Mouse (Mus musculus) MEL (cell line): ENCODE measurements around the gene Saa4. TPM values are rescaled to one million over a fixed set of nuclear protein-coding genes. Genes with fewer than 3 reads are reported as not detected.

Source experiments
- DNase-seq: peaks from one replicate; pipeline ENCODE4 v3.0.0; 2011; ENCODE audit warnings: low read depth, low spot score
- H3K27ac ChIP-seq: 2 replicates; pipeline ENCODE4 v1.5.1; 2012; ENCODE audit warnings: low read depth, mild to moderate bottlenecking, control low read depth, low read length, moderate library complexity; ENCODE audit not compliant: control insufficient read depth
- H3K27me3 ChIP-seq, 2 experiments: fragments of 150-350 bp in 1 of 2; sonication (generic) in 1 of 2; 2 replicates each; pipeline ENCODE4 v1.6.1; 2012; ENCODE audit warnings: low read length in 2 of 2, mild to moderate bottlenecking in 2 of 2, improper control_type of control experiment in 1 of 2, moderate library complexity in 1 of 2; ENCODE audit not compliant: insufficient read depth in 2 of 2, control insufficient read depth in 1 of 2
- H3K36me3 ChIP-seq, 2 experiments: 2 replicates each; pipeline ENCODE4 v1.6.1; 2012 to 2014; ENCODE audit warnings: low read length in 2 of 2, improper control_type of control experiment in 1 of 2, inconsistent platforms in 1 of 2, mild to moderate bottlenecking in 1 of 2; ENCODE audit not compliant: insufficient read depth in 2 of 2, control insufficient read depth in 1 of 2
- H3K4me1 ChIP-seq, 2 experiments: fragments of 150-350 bp in 1 of 2; sonication (generic) in 1 of 2; 2 replicates each; pipeline ENCODE4 v1.6.1; 2012; ENCODE audit warnings: low read length in 2 of 2, improper control_type of control experiment in 1 of 2, mild to moderate bottlenecking in 1 of 2; ENCODE audit not compliant: insufficient read depth in 2 of 2, control insufficient read depth in 1 of 2
- H3K4me3 ChIP-seq, 2 experiments: fragments of 150-350 bp in 1 of 2; sonication (generic) in 1 of 2; 2 replicates each; pipeline ENCODE4 v1.5.1; 2012; ENCODE audit warnings: low read depth in 2 of 2, low read length in 2 of 2, mild to moderate bottlenecking in 2 of 2, moderate library complexity in 2 of 2, control low read depth in 1 of 2, improper control_type of control experiment in 1 of 2; ENCODE audit not compliant: control insufficient read depth in 1 of 2, insufficient read depth in 1 of 2
- H3K79me2 ChIP-seq: 2 replicates; pipeline ENCODE4 v1.6.1; 2012; ENCODE audit warnings: mild to moderate bottlenecking, low read length, moderate library complexity; ENCODE audit not compliant: control insufficient read depth, poor library complexity, insufficient read depth
- H3K9ac ChIP-seq: 2 replicates; pipeline ENCODE4 v1.6.1; 2012; ENCODE audit warnings: low read depth, mild to moderate bottlenecking, control low read depth, low read length, moderate library complexity; ENCODE audit not compliant: control insufficient read depth, poor library complexity, severe bottlenecking
- H3K9me3 ChIP-seq: fragments of 150-350 bp; sonication (generic); replicated peaks from 2 replicates; pipeline ENCODE4 v1.6.1; 2012; ENCODE audit warnings: mild to moderate bottlenecking, low read length, improper control_type of control experiment, moderate library complexity; ENCODE audit not compliant: insufficient read depth
- BHLHE40 ChIP-seq: IDR thresholded peaks from 2 replicates; pipeline ENCODE4 v1.6.1; 2012; ENCODE audit warnings: low read depth, mild to moderate bottlenecking, inconsistent platforms, low read length, improper control_type of control experiment, borderline replicate concordance
- CHD1 ChIP-seq: IDR thresholded peaks from 2 replicates; pipeline ENCODE4 v1.6.1; 2012; ENCODE audit warnings: low read depth, mild to moderate bottlenecking, inconsistent platforms, low read length, improper control_type of control experiment
- E2F4 ChIP-seq: IDR thresholded peaks from 2 replicates; pipeline ENCODE4 v1.6.1; 2011; ENCODE audit warnings: low read depth, low read length, improper control_type of control experiment, borderline replicate concordance
- ELF1 ChIP-seq: IDR thresholded peaks from 2 replicates; pipeline ENCODE4 v1.6.1; 2014; ENCODE audit warnings: low read depth, mild to moderate bottlenecking, inconsistent platforms, low read length, improper control_type of control experiment, moderate library complexity
- EP300 ChIP-seq, 2 experiments: IDR thresholded peaks; 2 replicates each; pipeline ENCODE4 v1.6.1; 2011; ENCODE audit warnings: improper control_type of control experiment in 2 of 2, low read length in 2 of 2, low read depth in 1 of 2, mild to moderate bottlenecking in 1 of 2
- ETS1 ChIP-seq: IDR thresholded peaks from 2 replicates; pipeline ENCODE4 v1.6.1; 2012; ENCODE audit warnings: low read depth, mild to moderate bottlenecking, inconsistent platforms, low read length, improper control_type of control experiment, moderate library complexity
- GATA1 ChIP-seq: IDR thresholded peaks from 2 replicates; pipeline ENCODE4 v1.6.1; 2011; ENCODE audit warnings: low read depth, low read length, improper control_type of control experiment
- JUND ChIP-seq: IDR thresholded peaks from 2 replicates; pipeline ENCODE4 v1.6.1; 2011; ENCODE audit warnings: low read depth, mild to moderate bottlenecking, improper control_type of control experiment, low read length
- KAT2A ChIP-seq: conservative IDR thresholded peaks from 2 replicates; pipeline ENCODE4 v1.6.1; 2012; ENCODE audit warnings: low read depth, low read length, improper control_type of control experiment, inconsistent platforms
- MAFK ChIP-seq: IDR thresholded peaks from 2 replicates; pipeline ENCODE4 v1.6.1; 2011; ENCODE audit warnings: low read depth, mild to moderate bottlenecking, low read length, improper control_type of control experiment, borderline replicate concordance
- MAX ChIP-seq: IDR thresholded peaks from 2 replicates; pipeline ENCODE4 v1.6.1; 2011; ENCODE audit warnings: low read length, improper control_type of control experiment
- MAZ ChIP-seq: IDR thresholded peaks from 2 replicates; pipeline ENCODE4 v1.6.1; 2012; ENCODE audit warnings: low read depth, mild to moderate bottlenecking, inconsistent platforms, low read length, improper control_type of control experiment
- MXI1 ChIP-seq: IDR thresholded peaks from 2 replicates; pipeline ENCODE4 v1.6.1; 2011; ENCODE audit warnings: mild to moderate bottlenecking, low read depth, low read length, improper control_type of control experiment
- MYB ChIP-seq: IDR thresholded peaks from 2 replicates; pipeline ENCODE4 v1.6.1; 2011; ENCODE audit warnings: mild to moderate bottlenecking, low read depth, low read length, improper control_type of control experiment
- MYC ChIP-seq: IDR thresholded peaks from 2 replicates; pipeline ENCODE4 v1.6.1; 2011; ENCODE audit warnings: low read depth, mild to moderate bottlenecking, low read length, improper control_type of control experiment, moderate library complexity
- NELFE ChIP-seq: IDR thresholded peaks from 2 replicates; pipeline ENCODE4 v1.6.1; 2011; ENCODE audit warnings: low read depth, low read length, improper control_type of control experiment
- POLR2AphosphoS2 ChIP-seq: IDR thresholded peaks from 2 replicates; pipeline ENCODE4 v1.6.1; 2011; ENCODE audit warnings: low read length, improper control_type of control experiment
- POLR2AphosphoS5 ChIP-seq: IDR thresholded peaks from 2 replicates; pipeline ENCODE4 v1.6.1; 2012; ENCODE audit warnings: low read depth, borderline replicate concordance, mild to moderate bottlenecking, inconsistent platforms, low read length, moderate library complexity, mixed read lengths
- SIN3A ChIP-seq: IDR thresholded peaks from 2 replicates; pipeline ENCODE4 v1.6.1; 2012; ENCODE audit warnings: low read length, improper control_type of control experiment, inconsistent platforms
- SMC3 ChIP-seq: IDR thresholded peaks from 2 replicates; pipeline ENCODE4 v1.6.1; 2011; ENCODE audit warnings: low read depth, low read length, improper control_type of control experiment
- TAL1 ChIP-seq: IDR thresholded peaks from 2 replicates; pipeline ENCODE4 v1.6.1; 2012; ENCODE audit warnings: mild to moderate bottlenecking, inconsistent platforms, low read length, moderate library complexity, mixed read lengths
- TBP ChIP-seq: IDR thresholded peaks from 2 replicates; pipeline ENCODE4 v1.8.0; 2011; ENCODE audit warnings: low read depth, low read length, improper control_type of control experiment
- TCF12 ChIP-seq: IDR thresholded peaks from 2 replicates; pipeline ENCODE4 v1.6.1; 2014; ENCODE audit warnings: low read depth, mild to moderate bottlenecking, inconsistent platforms, low read length, improper control_type of control experiment, moderate library complexity
- UBTF ChIP-seq: IDR thresholded peaks from 2 replicates; pipeline ENCODE4 v1.6.1; 2012; ENCODE audit warnings: low read depth, mild to moderate bottlenecking, inconsistent platforms, low read length, improper control_type of control experiment, moderate library complexity, borderline replicate concordance; ENCODE audit not compliant: insufficient read depth
- USF1 ChIP-seq: IDR thresholded peaks from 2 replicates; pipeline ENCODE4 v1.6.1; 2014; ENCODE audit warnings: low read depth, mild to moderate bottlenecking, inconsistent platforms, low read length, improper control_type of control experiment, moderate library complexity
- ZC3H11A ChIP-seq: IDR thresholded peaks from 2 replicates; pipeline ENCODE4 v1.6.1; 2012; ENCODE audit warnings: low read depth, mild to moderate bottlenecking, inconsistent platforms, low read length, improper control_type of control experiment
- ZKSCAN1 ChIP-seq: IDR thresholded peaks from 2 replicates; pipeline ENCODE4 v1.6.1; 2012; ENCODE audit warnings: low read depth, mild to moderate bottlenecking, inconsistent platforms, low read length, improper control_type of control experiment, moderate library complexity
- ZMIZ1 ChIP-seq: IDR thresholded peaks from 2 replicates; pipeline ENCODE4 v1.6.1; 2012; ENCODE audit warnings: low read depth, mild to moderate bottlenecking, inconsistent platforms, low read length, improper control_type of control experiment, moderate library complexity
- ZNF384 ChIP-seq: IDR thresholded peaks from 2 replicates; pipeline ENCODE4 v1.6.1; 2012; ENCODE audit warnings: low read depth, mild to moderate bottlenecking, inconsistent platforms, low read length, improper control_type of control experiment
- polyA plus RNA-seq, 2 experiments: library from polyadenylated mRNA; stranded (reverse) in 1 of 2; unstranded in 1 of 2; fragments of >175 nt in 1 of 2; fragments of >200 nt in 1 of 2; gene quantifications; 2 replicates each; pipeline versions ENCODE4 v1.2.1 to v1.2.4; 2012; ENCODE audit warnings: low replicate concordance in 2 of 2, low read depth in 1 of 2; ENCODE audit not compliant: insufficient read length in 2 of 2, insufficient read depth in 1 of 2, missing spikeins in 1 of 2
- total RNA-seq: library from RNA; depleted of rRNA; stranded (reverse); fragments of 300-350 nt; gene quantifications from 2 replicates; pipeline ENCODE4 v1.2.3, GENCODE M21; 2012

The Saa4 gene
- total and polyA plus RNA-seq, 3 experiments: not detected

- TF ChIP-seq E2F4 (peak; percentile 83; the same call in 1 of the 2 replicates), ZMIZ1 (no peak), SMC3 (peak; percentile 21; the same call in 1 of the 2 replicates), JUND (no peak), MAFK (no peak), ELF1 (peak; percentile 78), ZKSCAN1 (no peak), UBTF (no peak), CHD1 (no peak), USF1 (no peak), EP300 (IDR thresholded peaks at IDR 0.05; ENCODE audit: low read depth in 1 of 2, low read length in 2 of 2) (no peak), TAL1 (no peak), MAZ (peak; percentile 55; the same call in 1 of the 2 replicates), MXI1 (peak; percentile 78), POLR2AphosphoS2 (peak; percentile 76; the same call in 1 of the 2 replicates), GATA1 (no peak), POLR2AphosphoS5 (no peak), NELFE (peak; percentile 84), MAX (peak; percentile 70), MYC (peak; percentile 77; the same call in 1 of the 2 replicates), TCF12 (peak; percentile 53; the same call in 1 of the 2 replicates), SIN3A (peak; percentile 85)
These were observed 22.0 kb downstream of the Saa4 start, which contains the start of gene Saal1 (continued) for GRCm38 (mm10) chr7:46710390-46710844.

- DNase-seq: no peak
- H3K79me2 ChIP-seq: 0 out of 2 replicates have a peak, but pooled peaks cover 1% of the 10 kb centered on the region
- H3K36me3 ChIP-seq: peaks cover 12 to 13% of the 10 kb centered on the region in 2 experiments
- TF ChIP-seq BHLHE40: no peak
- TF ChIP-seq CHD1: no peak
- no peak for TF ChIP-seq E2F4
- no peak for TF ChIP-seq TBP
- no peak for TF ChIP-seq MAZ
- TF ChIP-seq ETS1: no peak
- TF ChIP-seq ZNF384: no peak
- TF ChIP-seq MXI1: no peak
- no peak for TF ChIP-seq JUND
- no peak for TF ChIP-seq ZC3H11A
- TF ChIP-seq ZKSCAN1: no peak
- TF ChIP-seq ELF1: no peak
- TF ChIP-seq MYB: no peak
- no peak for TF ChIP-seq KAT2A
- TF ChIP-seq POLR2AphosphoS2: no peak
- H3K9ac ChIP-seq: no peak overlapping the region
- peaks cover under 1 to 14% of the 10 kb centered on the region in 2 experiments; a peak in 3 of 4 replicates for H3K4me1 ChIP-seq
- H3K4me3 ChIP-seq: no peak overlapping the region
- no peak overlapping the region for H3K27ac ChIP-seq
- no peaks in the 10 kb centered on the region for H3K27me3 ChIP-seq
- H3K9me3 ChIP-seq: no peaks in the 10 kb centered on the region
These were observed 31.8 kb downstream of the Saa4 start for GRCm38 (mm10) chr7:46700521-46701025.
